Mouse (Mus musculus) midbrain, embryonic 15.5 days (tissue): ENCODE measurements around the gene Svs1. TPM values are rescaled to one million over a fixed set of nuclear protein-coding genes. Genes with fewer than 3 reads are reported as not detected.

Source experiments
- ATAC-seq: fragments of 200-750 bp; cut with Nextera tagmentation; replicated peaks from 2 replicates; pipeline ENCODE4 v1.8.0; 2017; ENCODE audit warnings: moderate TSS enrichment
- H3K27ac ChIP-seq: fragments of 300-500 bp; sonication (generic); 2 replicates; pipeline ENCODE4 v1.5.1; 2015; ENCODE audit warnings: mild to moderate bottlenecking, inconsistent platforms
- H3K27me3 ChIP-seq: fragments of 300-500 bp; sonication (generic); replicated peaks from 2 replicates; pipeline ENCODE4 v1.6.1; 2015; ENCODE audit warnings: inconsistent platforms
- H3K36me3 ChIP-seq: fragments of 300-500 bp; sonication (generic); replicated peaks from 2 replicates; pipeline ENCODE4 v1.6.1; 2015; ENCODE audit warnings: inconsistent platforms
- H3K4me1 ChIP-seq: fragments of 300-500 bp; sonication (generic); 2 replicates; pipeline ENCODE4 v1.6.1; 2015; ENCODE audit warnings: inconsistent platforms
- H3K4me2 ChIP-seq: fragments of 300-500 bp; sonication (generic); 2 replicates; pipeline ENCODE4 v1.6.1; 2015; ENCODE audit warnings: inconsistent platforms, mild to moderate bottlenecking, moderate library complexity
- H3K4me3 ChIP-seq: fragments of 300-500 bp; sonication (generic); 2 replicates; pipeline ENCODE4 v1.5.1; 2015; ENCODE audit warnings: mild to moderate bottlenecking, inconsistent platforms
- H3K9ac ChIP-seq: fragments of 300-500 bp; sonication (generic); 2 replicates; pipeline ENCODE4 v1.6.1; 2015; ENCODE audit warnings: mild to moderate bottlenecking, inconsistent platforms
- H3K9me3 ChIP-seq: fragments of 300-500 bp; sonication (generic); 2 replicates; pipeline ENCODE4 v1.6.1; 2016; ENCODE audit warnings: inconsistent platforms
- WGBS: fragments of 180-500 bp; shearing (Covaris S2); methylation state at CpG from one replicate; pipeline ENCODE4 v1.1.7; 2015; ENCODE audit warnings: mixed read lengths; 5-methylcytosine and 5-hydroxymethylcytosine counted together
- polyA plus RNA-seq: library from polyadenylated mRNA; unstranded; fragments of >200 nt; fragmentation: Nextera tagmentation; extraction: Ambion mirVana; gene quantifications from 2 replicates; pipeline ENCODE4 v1.2.1, GENCODE M21; 2015

The Svs1 gene
- polyA plus RNA-seq, 1 experiment from 2014 or later = not detected

DNA sequence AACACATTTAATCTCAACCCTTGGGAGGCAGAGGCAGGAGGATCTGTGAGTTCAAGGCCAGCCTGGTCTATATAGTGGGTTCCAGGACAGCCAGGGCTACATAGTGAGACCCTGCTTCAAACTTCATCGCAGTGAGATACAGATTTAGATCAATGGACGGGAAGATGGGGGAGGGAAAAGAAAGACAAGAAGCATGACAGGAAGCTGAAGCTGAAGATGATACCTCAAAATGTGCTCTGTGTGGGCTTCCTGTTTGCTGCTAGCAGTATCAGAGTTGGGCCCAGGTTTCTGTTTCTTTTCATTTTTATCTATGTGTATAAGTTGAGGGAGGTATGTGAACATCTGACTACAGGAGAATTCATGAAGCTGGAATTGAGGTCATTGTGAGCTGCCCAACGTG, 26.8 kb downstream of the Svs1 start:
- Histone ChIP-seq H3K27ac (no peak overlapping the region), H3K36me3 (no peaks in the 10 kb centered on the region), H3K4me2 (no peak overlapping the region), H3K27me3 (no peaks in the 10 kb centered on the region), H3K4me1 (peaks cover 6% of the 10 kb centered on the region), H3K9ac (no peak overlapping the region), H3K9me3 (no peaks in the 10 kb centered on the region), H3K4me3 (no peak overlapping the region)
- ATAC-seq = no peak
- 86% methylated on average over 3 of the region's 3 CpGs for WGBS

DNA sequence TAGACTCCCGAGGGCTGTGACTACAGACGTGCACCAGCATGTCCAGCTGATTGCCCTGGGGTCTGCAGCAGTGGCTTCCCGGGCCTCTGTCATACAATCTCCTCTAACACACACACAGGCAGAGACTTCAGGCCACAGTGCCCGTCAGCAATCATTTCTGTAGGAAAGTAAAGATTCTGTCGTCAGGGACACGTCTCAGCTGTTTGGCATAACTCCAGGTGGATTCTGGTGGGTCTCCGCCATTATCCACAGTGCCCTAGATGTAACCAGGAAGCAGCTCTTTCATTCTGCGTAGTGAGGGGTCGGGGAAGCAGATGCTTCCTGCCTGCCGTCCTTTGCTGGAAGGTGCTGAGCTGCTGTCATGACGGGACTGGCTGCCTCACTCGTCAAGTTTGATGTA, 30.5 kb downstream of the Svs1 start:
- Histone ChIP-seq H3K4me1 (no peaks in the 10 kb centered on the region), H3K4me3 (no peak overlapping the region), H3K9ac (no peak overlapping the region), H3K9me3 (no peaks in the 10 kb centered on the region), H3K27ac (no peak overlapping the region), H3K36me3 (no peaks in the 10 kb centered on the region), H3K27me3 (no peaks in the 10 kb centered on the region), H3K4me2 (no peak overlapping the region)
- no peak for ATAC-seq
- 64% methylated on average over 12 of the region's 12 CpGs for WGBS

DNA sequence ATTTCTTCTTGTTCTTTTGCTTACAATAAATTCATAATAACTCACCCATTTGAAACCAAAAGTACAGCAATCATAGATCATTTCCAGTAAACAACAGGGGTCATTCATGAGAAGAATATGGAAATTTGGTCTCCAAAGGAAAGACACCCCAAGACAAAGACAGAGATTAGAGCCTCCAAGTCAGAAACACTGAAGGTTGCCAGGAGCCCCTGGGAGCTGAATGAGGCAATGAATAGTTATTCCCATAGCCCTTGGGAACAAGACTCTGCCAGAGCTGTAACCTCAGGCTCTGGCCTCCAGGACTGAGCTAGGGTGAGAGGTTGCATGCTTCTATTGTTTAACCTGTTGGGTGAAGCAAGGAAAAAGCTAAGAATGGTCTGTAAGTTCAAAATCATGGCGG, 32.7 kb downstream of the Svs1 start:
- Histone ChIP-seq H3K27ac (no peak overlapping the region), H3K4me2 (no peak overlapping the region), H3K4me3 (no peak overlapping the region), H3K4me1 (no peaks in the 10 kb centered on the region), H3K27me3 (no peaks in the 10 kb centered on the region), H3K9me3 (no peaks in the 10 kb centered on the region), H3K36me3 (no peaks in the 10 kb centered on the region), H3K9ac (no peak overlapping the region)
- no peak for ATAC-seq
- WGBS = 83% methylated on average over 1 of the region's 1 CpGs

DNA sequence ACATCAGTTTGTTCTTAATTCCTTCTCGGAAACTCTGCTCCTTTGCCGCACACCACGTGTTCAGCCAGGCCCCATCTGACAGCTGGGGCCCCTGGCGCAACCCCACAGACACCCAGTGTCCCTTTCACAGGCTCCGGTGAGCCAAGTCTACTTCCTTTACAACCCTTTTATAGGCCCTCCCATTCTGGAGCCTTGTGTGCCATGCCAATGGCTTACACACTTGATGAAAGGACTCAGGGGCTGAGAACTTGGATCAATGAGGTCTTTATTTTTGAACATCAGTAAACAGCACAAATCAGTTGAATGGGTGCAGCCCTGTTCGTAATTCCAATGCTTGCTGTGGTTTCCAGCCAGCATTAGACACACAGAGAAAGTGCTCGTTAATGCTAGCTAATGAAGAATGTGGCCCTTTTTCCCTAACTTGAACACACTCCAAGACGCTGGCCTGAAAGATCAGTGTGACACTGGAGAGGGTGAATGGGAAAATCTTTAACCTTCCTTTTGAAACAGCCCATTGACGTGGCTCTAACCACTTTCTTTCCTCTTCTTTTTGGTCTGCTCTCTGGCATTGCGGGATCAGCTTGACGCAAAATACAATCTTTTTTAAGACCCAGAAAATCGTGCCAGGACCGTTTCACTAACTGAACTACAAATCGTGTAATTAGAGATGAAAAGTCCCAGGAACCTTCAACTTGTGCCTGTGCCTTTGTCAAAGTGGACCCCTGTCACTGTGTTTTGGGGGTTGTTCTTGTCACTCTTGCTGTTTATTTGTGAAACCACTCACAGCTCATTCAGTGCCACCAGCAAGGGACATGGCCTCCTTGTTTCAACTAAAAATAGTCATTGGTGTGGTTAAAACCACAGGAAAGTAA, 34.7 kb downstream of the Svs1 start:
- no peak overlapping the region for H3K4me3 ChIP-seq
- no peaks in the 10 kb centered on the region for H3K27me3 ChIP-seq
- H3K4me2 ChIP-seq = no peak overlapping the region
- H3K27ac ChIP-seq = no peak overlapping the region
- H3K36me3 ChIP-seq = no peaks in the 10 kb centered on the region
- no peak overlapping the region for H3K9ac ChIP-seq
- ATAC-seq = peak; percentile 85
- no peaks in the 10 kb centered on the region for H3K9me3 ChIP-seq
- H3K4me1 ChIP-seq = no peaks in the 10 kb centered on the region
- 51% methylated on average over 14 of the region's 14 CpGs for WGBS

DNA sequence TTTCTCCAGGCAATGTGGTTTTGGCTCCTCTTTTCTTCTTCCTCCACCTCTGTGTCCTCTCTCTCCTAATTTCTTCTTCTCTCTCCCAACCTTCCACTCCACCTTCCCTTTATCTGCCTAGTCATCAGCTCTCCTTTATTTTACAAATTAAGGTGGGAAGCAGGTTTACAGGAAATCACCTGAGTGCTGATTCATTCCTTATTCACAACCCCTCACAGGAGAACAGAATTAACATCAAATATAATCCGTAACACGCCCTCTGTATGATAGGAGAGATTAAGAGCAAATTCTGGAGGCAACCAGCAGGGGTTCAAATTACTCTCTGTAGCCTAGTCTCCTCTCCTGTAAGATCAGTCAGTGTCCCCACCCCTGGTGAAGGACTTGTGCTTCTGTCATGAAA, 35.7 kb downstream of the Svs1 start:
- Histone ChIP-seq H3K27me3 (no peaks in the 10 kb centered on the region), H3K9ac (no peak overlapping the region), H3K4me3 (no peak overlapping the region), H3K4me1 (no peaks in the 10 kb centered on the region), H3K4me2 (no peak overlapping the region), H3K36me3 (no peaks in the 10 kb centered on the region), H3K9me3 (no peaks in the 10 kb centered on the region), H3K27ac (no peak overlapping the region)
- no peak for ATAC-seq
- WGBS = 79% methylated on average over 2 of the region's 2 CpGs

DNA sequence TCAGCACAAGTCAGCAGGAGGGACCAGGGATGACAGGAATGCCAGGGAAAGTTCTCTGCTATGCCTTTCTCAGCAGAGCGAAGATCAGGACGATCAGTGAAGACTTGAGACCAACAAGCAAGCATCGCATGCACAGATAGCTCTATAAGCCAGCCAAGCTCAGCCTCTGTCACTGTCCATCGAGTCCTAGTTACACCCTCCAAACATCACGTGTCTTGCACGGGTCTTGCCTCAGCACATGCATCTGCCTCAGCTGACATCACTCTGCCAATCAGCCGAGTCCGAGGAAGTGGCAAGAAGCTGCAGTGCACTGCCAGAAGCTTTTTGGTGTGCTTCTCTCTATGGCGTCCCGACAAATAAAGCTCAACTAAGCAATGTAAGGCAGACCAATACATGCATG, 36.7 kb downstream of the Svs1 start:
- Histone ChIP-seq H3K27ac (no peak overlapping the region), H3K4me3 (no peak overlapping the region), H3K4me2 (no peak overlapping the region), H3K4me1 (no peaks in the 10 kb centered on the region), H3K9me3 (no peaks in the 10 kb centered on the region), H3K36me3 (no peaks in the 10 kb centered on the region), H3K27me3 (no peaks in the 10 kb centered on the region), H3K9ac (no peak overlapping the region)
- ATAC-seq = no peak
- WGBS = 86% methylated on average over 10 of the region's 10 CpGs

DNA sequence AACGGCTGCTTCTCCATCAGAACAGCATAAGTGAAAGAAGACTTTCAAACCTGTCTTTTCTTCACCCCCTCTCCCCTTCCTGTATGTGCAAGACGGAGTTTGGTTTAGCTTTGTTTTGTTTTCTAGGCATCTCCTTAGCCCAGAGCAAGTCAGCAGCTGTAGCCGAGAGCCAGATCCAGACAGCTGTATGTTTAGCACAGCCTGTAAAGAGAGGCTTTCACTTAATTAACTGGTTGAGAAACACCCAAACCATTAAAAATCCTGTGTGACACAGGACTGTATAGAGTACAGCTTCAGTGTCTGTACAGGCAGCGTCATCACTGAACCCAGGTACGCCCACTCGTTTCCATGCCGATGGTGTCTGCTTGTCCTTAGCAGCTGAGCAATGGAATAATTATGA, 38.6 kb downstream of the Svs1 start:
- Histone ChIP-seq H3K27ac (no peak overlapping the region), H3K36me3 (no peaks in the 10 kb centered on the region), H3K9me3 (no peaks in the 10 kb centered on the region), H3K27me3 (no peaks in the 10 kb centered on the region), H3K9ac (no peak overlapping the region), H3K4me1 (no peaks in the 10 kb centered on the region), H3K4me3 (no peak overlapping the region), H3K4me2 (no peak overlapping the region)
- WGBS = 83% methylated on average over 7 of the region's 7 CpGs
- no peak for ATAC-seq

DNA sequence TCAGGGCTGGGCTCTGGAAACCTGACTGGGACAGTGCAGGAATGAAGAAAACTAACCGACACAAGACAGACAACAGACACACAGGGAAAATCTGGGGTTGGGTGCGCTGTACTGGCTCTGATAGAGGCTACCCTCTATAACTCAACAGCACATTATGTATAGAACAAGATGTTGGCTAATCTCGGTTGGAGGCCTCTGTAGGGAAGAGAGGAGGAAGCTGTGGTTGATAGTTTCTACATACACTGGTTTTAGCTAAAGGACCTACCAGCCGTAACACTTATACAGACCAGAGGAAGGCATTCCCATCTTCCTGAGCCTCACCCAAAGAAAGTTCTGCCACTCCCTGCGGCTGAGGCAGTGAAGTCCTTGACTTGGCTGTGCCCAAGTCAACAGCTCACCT, 39.8 kb downstream of the Svs1 start:
- no peaks in the 10 kb centered on the region for H3K4me1 ChIP-seq
- H3K9ac ChIP-seq = no peak overlapping the region
- H3K4me2 ChIP-seq = no peak overlapping the region
- H3K27me3 ChIP-seq = no peaks in the 10 kb centered on the region
- no peak overlapping the region for H3K4me3 ChIP-seq
- no peak for ATAC-seq
- H3K9me3 ChIP-seq = no peaks in the 10 kb centered on the region
- H3K36me3 ChIP-seq = no peaks in the 10 kb centered on the region
- H3K27ac ChIP-seq = no peak overlapping the region
- 88% methylated on average over 5 of the region's 5 CpGs for WGBS

DNA sequence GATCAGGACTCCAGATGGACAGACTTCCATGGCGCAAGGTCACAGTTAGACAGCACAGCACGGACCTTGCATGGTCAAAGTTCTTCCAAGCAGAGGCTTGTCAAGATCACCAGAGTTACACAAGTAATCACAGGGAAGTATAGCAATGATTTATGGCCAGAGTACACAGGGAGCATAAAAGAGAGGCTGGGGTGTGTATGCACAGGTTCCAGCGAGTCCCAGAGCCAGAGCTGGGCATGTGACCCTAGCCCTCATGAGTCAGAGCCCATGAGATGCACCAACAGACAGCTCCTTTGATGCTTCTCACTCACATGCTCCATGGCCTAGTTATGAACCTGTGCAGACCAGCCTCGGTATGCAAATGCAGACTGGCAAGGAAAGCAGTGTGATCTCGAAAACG, 41.4 kb downstream of the Svs1 start:
- no peaks in the 10 kb centered on the region for H3K4me1 ChIP-seq
- H3K4me2 ChIP-seq = no peak overlapping the region
- H3K27me3 ChIP-seq = no peaks in the 10 kb centered on the region
- H3K9ac ChIP-seq = no peak overlapping the region
- H3K27ac ChIP-seq = no peak overlapping the region
- no peak overlapping the region for H3K4me3 ChIP-seq
- H3K36me3 ChIP-seq = no peaks in the 10 kb centered on the region
- WGBS = 91% methylated on average over 6 of the region's 6 CpGs
- H3K9me3 ChIP-seq = no peaks in the 10 kb centered on the region
- ATAC-seq = no peak

DNA sequence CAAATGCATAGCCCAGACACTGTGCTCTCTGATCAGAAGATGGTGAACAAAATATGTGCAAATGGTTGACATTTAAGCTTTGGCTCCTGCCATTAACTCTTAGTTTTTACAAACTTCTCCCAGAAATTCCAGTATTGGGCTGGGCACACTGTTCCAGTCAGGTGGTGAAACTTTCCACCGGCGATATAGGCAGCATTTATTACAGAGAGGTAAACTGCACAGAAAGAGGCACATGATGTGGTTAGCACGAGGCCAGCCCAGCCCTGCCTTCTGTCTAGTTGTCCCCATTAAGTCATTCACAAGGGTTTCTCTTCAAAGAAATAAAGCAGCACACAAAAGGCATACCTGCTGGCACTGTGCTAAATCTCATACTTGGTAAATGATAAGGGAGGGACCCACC, 42.0 kb downstream of the Svs1 start:
- Histone ChIP-seq H3K27ac (no peak overlapping the region), H3K4me2 (no peak overlapping the region), H3K36me3 (no peaks in the 10 kb centered on the region), H3K9ac (no peak overlapping the region), H3K27me3 (no peaks in the 10 kb centered on the region), H3K4me3 (no peak overlapping the region), H3K9me3 (no peaks in the 10 kb centered on the region), H3K4me1 (no peaks in the 10 kb centered on the region)
- 82% methylated on average over 3 of the region's 3 CpGs for WGBS
- no peak for ATAC-seq

DNA sequence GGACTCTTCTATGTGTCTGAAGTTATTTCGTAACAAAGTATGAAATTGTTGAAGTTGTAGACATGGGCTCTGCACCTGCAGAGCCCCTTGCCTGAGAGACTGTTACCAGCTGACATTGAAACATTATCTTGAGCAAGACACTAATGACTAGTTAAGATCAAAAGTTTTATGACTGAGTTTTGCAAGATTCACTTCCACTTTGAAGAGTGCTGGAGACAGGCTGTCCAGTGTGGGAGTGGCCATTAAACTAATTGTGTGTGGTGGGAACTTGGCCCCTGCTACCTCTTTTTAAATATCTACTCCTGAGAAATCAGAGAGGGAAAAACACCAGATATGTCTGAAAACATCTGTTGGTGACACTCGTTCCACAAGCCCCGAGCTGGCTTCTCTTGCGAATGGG, 44.6 kb downstream of the Svs1 start:
- Histone ChIP-seq H3K4me2 (no peak overlapping the region), H3K9ac (no peak overlapping the region), H3K4me3 (no peak overlapping the region), H3K36me3 (no peaks in the 10 kb centered on the region), H3K9me3 (no peaks in the 10 kb centered on the region), H3K4me1 (no peaks in the 10 kb centered on the region), H3K27me3 (0 out of 2 replicates have a peak, but pooled peaks cover 4% of the 10 kb centered on the region), H3K27ac (no peak overlapping the region)
- 90% methylated on average over 4 of the region's 4 CpGs for WGBS
- no peak for ATAC-seq

DNA sequence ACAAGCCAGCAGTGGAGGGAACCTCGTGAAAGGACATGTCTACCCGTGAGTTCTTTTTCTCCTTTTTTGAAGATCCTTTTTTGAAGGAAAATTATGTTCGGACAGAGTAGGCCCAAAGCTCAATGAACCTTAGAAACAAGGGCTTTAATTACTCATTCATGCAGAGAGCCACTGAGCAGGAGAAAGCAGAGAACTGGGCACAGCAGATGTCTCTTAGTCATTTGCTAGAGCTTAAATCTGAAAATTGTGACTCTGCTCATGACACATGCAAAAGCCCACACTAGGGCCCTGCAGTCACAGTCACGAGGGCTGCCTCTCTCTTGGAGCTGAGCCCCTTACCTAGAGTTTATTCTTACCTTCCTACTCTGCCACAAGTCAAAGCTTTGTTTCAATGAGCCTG, 46.1 kb downstream of the Svs1 start:
- no peak overlapping the region for H3K9ac ChIP-seq
- 73% methylated on average over 4 of the region's 4 CpGs for WGBS
- H3K4me2 ChIP-seq = no peak overlapping the region
- no peaks in the 10 kb centered on the region for H3K36me3 ChIP-seq
- no peaks in the 10 kb centered on the region for H3K9me3 ChIP-seq
- no peaks in the 10 kb centered on the region; the same call in 1 of the 2 replicates for H3K4me1 ChIP-seq
- no peak overlapping the region for H3K27ac ChIP-seq
- H3K4me3 ChIP-seq = no peak overlapping the region
- H3K27me3 ChIP-seq = 0 out of 2 replicates have a peak, but pooled peaks cover 8% of the 10 kb centered on the region
- ATAC-seq = no peak
